Mouse (Mus musculus) layer of hippocampus, postnatal 14 days (tissue): ENCODE measurements around the gene Rtcb. TPM values are rescaled to one million over a fixed set of nuclear protein-coding genes. Genes with fewer than 3 reads are reported as not detected.

Source experiments
- DNase-seq, 2 experiments: peaks; one replicate each; pipeline ENCODE4 v3.0.0; 2021 to 2022; ENCODE audit warnings: low spot score in 2 of 2, mixed read lengths in 1 of 2
- total RNA-seq, 2 experiments: library from RNA; stranded (reverse); gene quantifications; 2 replicates each; pipeline ENCODE4 v1.2.3; 2021

Rtcb gene
- total RNA-seq, 2 experiments from 2014 or later: 98.4 to 106 TPM

DNA sequence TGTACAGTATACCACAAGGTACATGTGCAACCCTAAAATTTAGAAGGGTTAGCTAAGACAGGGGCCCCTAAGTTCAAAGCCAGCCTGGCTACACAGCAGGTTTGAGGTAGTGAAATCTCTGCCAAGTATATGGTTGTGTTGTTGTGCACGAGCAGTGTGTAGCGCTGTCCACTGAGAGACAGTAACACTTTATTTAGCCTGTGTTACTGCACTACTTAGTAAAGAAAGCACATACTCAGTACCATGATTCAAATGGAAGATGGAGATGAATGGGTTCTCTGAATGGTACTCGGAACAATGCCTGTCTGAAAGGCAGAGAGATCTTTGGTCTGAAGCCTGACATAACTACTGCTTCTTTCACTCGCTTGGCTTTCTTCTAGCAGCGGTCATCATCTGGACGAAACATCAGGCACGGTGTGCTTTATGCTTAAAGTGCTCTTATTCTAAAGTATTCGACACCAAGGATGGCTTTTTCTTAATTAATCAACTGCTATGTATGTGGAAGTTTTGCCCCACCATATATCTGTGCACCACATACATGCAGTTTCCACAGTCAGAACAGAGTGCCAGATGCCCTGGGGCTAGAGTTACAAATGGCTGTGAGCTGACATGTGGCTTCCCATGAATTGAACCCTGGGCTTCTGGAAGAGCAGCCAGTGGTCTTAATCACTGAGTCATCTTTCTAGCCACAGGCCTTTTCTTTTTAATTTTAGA is 9.0 kb downstream of the Rtcb start:
- DNase-seq: no peak

- no peak for DNase-seq
Observed at GRCm38 (mm10) chr10:85936280-85936965, 21.2 kb downstream of the Rtcb start.

DNA sequence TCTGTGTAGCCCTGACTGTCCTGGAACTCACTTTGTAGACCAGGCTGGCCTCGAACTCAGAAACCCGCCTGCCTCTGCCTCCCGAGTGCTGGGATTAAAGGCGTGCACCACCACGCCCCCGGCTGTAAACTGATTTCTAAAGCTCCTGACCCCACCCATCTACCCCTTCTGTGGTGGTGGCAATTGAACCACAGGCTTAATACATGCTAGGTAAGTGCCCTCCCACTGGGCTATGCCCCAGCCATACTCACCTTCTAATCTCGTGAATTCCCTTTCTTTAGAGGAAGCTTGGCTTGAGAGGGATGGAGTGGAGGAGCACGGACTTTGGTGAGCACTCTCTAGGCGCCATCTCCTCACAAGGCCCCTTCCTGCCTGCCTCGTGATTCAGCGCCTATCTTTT is 27.7 kb downstream of the Rtcb start:
- DNase-seq: no peak

GRCm38 (mm10) chr10:85929208-85929591 is 28.4 kb downstream of the Rtcb start:
- no peak for DNase-seq

DNA sequence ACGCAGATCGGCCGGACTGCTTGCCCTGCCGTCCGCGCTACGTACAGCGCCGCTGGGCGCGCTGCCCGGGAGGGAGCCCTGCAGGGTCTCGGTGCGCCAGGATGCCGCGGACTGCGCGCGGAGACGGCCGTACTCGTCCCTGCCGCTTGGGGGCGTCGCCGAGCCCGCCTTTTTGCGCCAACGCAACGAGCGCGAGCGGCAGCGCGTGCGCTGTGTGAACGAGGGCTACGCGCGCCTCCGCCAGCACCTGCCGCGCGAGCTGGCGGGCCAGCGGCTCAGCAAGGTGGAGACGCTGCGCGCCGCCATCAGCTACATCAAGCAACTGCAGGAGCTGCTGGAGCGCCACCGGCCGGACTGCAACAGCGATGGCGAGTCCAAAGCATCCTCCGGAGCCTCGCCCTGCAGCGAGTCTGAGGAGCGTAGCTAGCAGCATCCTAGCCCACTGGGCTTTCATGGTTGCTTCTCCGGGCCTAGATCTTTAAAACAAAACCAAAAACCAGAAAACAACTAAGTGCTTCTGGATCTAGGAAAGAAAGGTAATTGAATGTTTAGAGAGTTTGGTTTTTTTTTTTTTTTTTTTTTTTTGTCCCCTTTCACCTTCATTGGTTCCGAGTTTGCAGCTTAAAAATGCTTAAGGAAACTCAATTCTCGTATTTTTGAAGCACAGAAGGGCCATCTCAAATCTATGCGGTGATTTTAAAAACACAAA is 29.0 kb downstream of the Rtcb start:
- peak; percentile 66 to 73 for DNase-seq

GRCm38 (mm10) chr10:85927676-85928445 is 29.8 kb downstream of the Rtcb start, which contains the start of gene Ascl4:
Gene Ascl4, plus strand, starts transcription at chr10:85927681.
- DNase-seq: no peak

GRCm38 (mm10) chr10:85916498-85917309 is 40.9 kb downstream of the Rtcb start, which contains the start of gene Prdm4:
Gene Prdm4, minus strand, starts transcription at chr10:85917142.
- peak; percentile 90 to 97 for DNase-seq

Other genes starting within 250 kb of the Rtcb start
- gene Pwp1, start 128.3 kb downstream of the Rtcb start, total RNA-seq: 10 to 100 TPM; 18.8 to 20.4 TPM
- 10 to 100 TPM; 28.6 to 29.1 TPM for gene Prdm4, start 40.7 kb downstream of the Rtcb start, total RNA-seq
- gene Ascl4, start 30.1 kb downstream of the Rtcb start, total RNA-seq: under 1 TPM; 0.37 to 0.38 TPM
- not detected for gene Bpifc, start 54.1 kb upstream of the Rtcb start, total RNA-seq
- 10 to 100 TPM; 25.4 to 25.7 TPM for gene Fbxo7, start 64.1 kb upstream of the Rtcb start, total RNA-seq